Mouse (Mus musculus) intestine, embryonic 15.5 days (tissue): Measurements from ENCODE around the gene Tpx2. TPM values are rescaled to one million over a fixed set of nuclear protein-coding genes. Genes with fewer than 3 reads are reported as not detected.

Experiments
- ATAC-seq: fragments of 200-750 bp; cut with Nextera tagmentation; 2 replicates; pipeline ENCODE4 v1.8.0; 2017; ENCODE audit warnings: moderate TSS enrichment, moderate library complexity
- H3K27ac ChIP-seq: fragments of 300-500 bp; sonication (generic); 2 replicates; pipeline ENCODE4 v1.5.1; 2015; ENCODE audit warnings: mild to moderate bottlenecking, inconsistent platforms
- H3K27me3 ChIP-seq: fragments of 300-500 bp; sonication (generic); replicated peaks from 2 replicates; pipeline ENCODE4 v1.6.1; 2015; ENCODE audit warnings: inconsistent platforms
- H3K36me3 ChIP-seq: fragments of 300-500 bp; sonication (generic); 2 replicates; pipeline ENCODE4 v1.6.1; 2015; ENCODE audit warnings: inconsistent platforms
- H3K4me1 ChIP-seq: fragments of 300-500 bp; sonication (generic); replicated peaks from 2 replicates; pipeline ENCODE4 v1.6.1; 2015; ENCODE audit warnings: inconsistent platforms
- H3K4me2 ChIP-seq: fragments of 300-500 bp; sonication (generic); replicated peaks from 2 replicates; pipeline ENCODE4 v1.6.1; 2015; ENCODE audit warnings: mild to moderate bottlenecking, inconsistent platforms
- H3K4me3 ChIP-seq: fragments of 300-500 bp; sonication (generic); replicated peaks from 2 replicates; pipeline ENCODE4 v1.5.1; 2015; ENCODE audit warnings: inconsistent platforms
- H3K9ac ChIP-seq: fragments of 300-500 bp; sonication (generic); 2 replicates; pipeline ENCODE4 v1.6.1; 2015; ENCODE audit warnings: inconsistent platforms
- H3K9me3 ChIP-seq: fragments of 300-500 bp; sonication (generic); 2 replicates; pipeline ENCODE4 v1.6.1; 2016; ENCODE audit warnings: inconsistent platforms
- WGBS: fragments of 180-500 bp; shearing (Covaris S2); methylation state at CpG from one replicate; pipeline ENCODE4 v1.1.7; 2015; 5-methylcytosine and 5-hydroxymethylcytosine counted together
- polyA plus RNA-seq: library from polyadenylated mRNA; unstranded; fragments of >200 nt; fragmentation: Nextera tagmentation; extraction: Ambion mirVana; gene quantifications from 2 replicates; pipeline ENCODE4 v1.2.1, GENCODE M21; 2015

Tpx2 gene
- polyA plus RNA-seq, 1 experiment from 2014 or later, result 67.6 TPM

GRCm38 (mm10) chr2:152813232-152813631 lies 34.5 kb upstream of the Tpx2 start:
- Histone ChIP-seq H3K27ac (no peak overlapping the region), H3K4me1 (peaks cover 44% of the 10 kb centered on the region), H3K36me3 (no peaks in the 10 kb centered on the region), H3K9me3 (no peaks in the 10 kb centered on the region), H3K4me2 (no peak overlapping the region), H3K4me3 (no peak overlapping the region), H3K27me3 (no peaks in the 10 kb centered on the region), H3K9ac (no peak overlapping the region)
- no peak for ATAC-seq
- WGBS, result 73% methylated on average over 1 of the region's 1 CpGs

DNA sequence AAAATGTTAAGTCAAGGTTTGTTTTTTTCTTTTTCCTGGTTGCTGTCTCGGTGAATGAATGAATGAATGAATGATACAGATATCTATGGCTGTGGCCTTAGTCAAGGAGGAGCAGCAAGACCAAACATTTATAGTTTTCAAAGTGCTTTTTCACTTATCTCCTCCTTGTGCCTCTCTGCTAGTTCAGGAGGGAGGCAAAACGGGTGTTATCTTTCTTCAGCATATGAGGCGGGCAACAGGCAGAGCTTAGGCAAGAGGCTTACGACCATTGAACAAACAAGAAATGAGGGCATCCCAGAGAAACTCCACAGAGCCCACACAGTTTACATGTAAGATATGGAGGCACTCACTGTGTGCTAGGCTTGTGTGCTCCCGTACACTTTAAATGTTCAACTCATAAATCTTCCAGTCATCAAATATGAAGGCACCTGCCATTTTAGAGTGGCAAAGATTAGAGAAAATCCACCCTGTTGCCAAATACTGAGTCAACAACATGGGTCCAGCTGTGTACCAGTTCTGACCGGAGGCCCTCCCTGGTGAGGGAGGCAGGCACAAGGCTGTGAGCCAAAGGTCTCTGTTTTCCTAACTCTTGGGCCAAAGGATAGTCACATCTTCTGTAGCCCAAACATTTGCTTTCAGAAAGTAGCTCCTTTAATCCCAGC lies 33.4 kb upstream of the Tpx2 start:
- 67% methylated on average over 6 of the region's 6 CpGs for WGBS
- Histone ChIP-seq H3K4me2 (no peak overlapping the region), H3K36me3 (peaks cover 5% of the 10 kb centered on the region; the same call in 1 of the 2 replicates), H3K4me1 (peaks cover 44% of the 10 kb centered on the region), H3K27me3 (no peaks in the 10 kb centered on the region), H3K27ac (no peak overlapping the region), H3K9ac (no peak overlapping the region), H3K9me3 (no peaks in the 10 kb centered on the region), H3K4me3 (no peak overlapping the region)
- ATAC-seq, result 0 out of 2 replicates have a peak, but pooled peaks have one; percentile 3

GRCm38 (mm10) chr2:152815879-152816656 lies 31.7 kb upstream of the Tpx2 start:
- peaks cover 44% of the 10 kb centered on the region for H3K4me1 ChIP-seq
- H3K36me3 ChIP-seq, result peaks cover 9% of the 10 kb centered on the region; the same call in 1 of the 2 replicates
- no peak overlapping the region for H3K4me2 ChIP-seq
- 68% methylated on average over 7 of the region's 7 CpGs for WGBS
- peak; percentile 64 for ATAC-seq
- no peak overlapping the region for H3K9ac ChIP-seq
- no peaks in the 10 kb centered on the region for H3K27me3 ChIP-seq
- H3K9me3 ChIP-seq, result no peaks in the 10 kb centered on the region
- 0 out of 2 replicates have a peak overlapping the region, but pooled peaks have one; percentile 34 for H3K27ac ChIP-seq
- no peak overlapping the region for H3K4me3 ChIP-seq

- Histone ChIP-seq H3K36me3 (peaks cover 9% of the 10 kb centered on the region; the same call in 1 of the 2 replicates), H3K27me3 (no peaks in the 10 kb centered on the region), H3K9me3 (no peaks in the 10 kb centered on the region), H3K9ac (no peak overlapping the region), H3K4me2 (no peak overlapping the region), H3K4me1 (peaks cover 49% of the 10 kb centered on the region), H3K27ac (peak overlapping the region; percentile 34; the same call in 1 of the 2 replicates), H3K4me3 (no peak overlapping the region)
- peak; percentile 14; the same call in 1 of the 2 replicates for ATAC-seq
- 81% methylated on average over 3 of the region's 3 CpGs for WGBS
These were observed 31.0 kb upstream of the Tpx2 start for GRCm38 (mm10) chr2:152816657-152817348.

GRCm38 (mm10) chr2:152817596-152818291 lies 30.0 kb upstream of the Tpx2 start:
- Histone ChIP-seq H3K27ac (peak overlapping the region; percentile 39), H3K4me1 (peaks cover 49% of the 10 kb centered on the region), H3K9ac (no peak overlapping the region), H3K36me3 (peaks cover 9% of the 10 kb centered on the region; the same call in 1 of the 2 replicates), H3K9me3 (no peaks in the 10 kb centered on the region), H3K27me3 (no peaks in the 10 kb centered on the region), H3K4me3 (no peak overlapping the region), H3K4me2 (no peak overlapping the region)
- ATAC-seq, result peak; percentile 28
- WGBS, result 33% methylated on average over 6 of the region's 6 CpGs

DNA sequence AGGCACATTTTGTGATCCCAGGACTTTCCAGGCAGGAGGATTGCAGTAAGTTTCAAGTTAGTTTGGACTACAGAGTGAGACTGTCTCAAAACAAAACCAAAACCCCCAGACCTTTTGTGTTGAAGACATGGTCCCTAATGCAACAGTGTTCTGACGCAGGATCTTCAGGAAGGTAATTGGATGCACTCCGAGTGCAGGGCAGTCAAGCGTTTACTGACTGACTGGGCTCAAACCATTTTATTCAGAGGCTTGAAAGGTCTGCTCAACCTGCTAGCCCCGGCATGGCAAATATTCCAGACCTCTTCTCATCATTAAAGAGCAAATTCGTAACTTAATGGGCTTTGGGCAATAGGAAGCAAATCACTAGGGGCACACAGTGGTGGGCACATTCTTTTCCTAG lies 29.1 kb upstream of the Tpx2 start:
- H3K9ac ChIP-seq, result no peak overlapping the region
- no peaks in the 10 kb centered on the region for H3K9me3 ChIP-seq
- H3K27me3 ChIP-seq, result no peaks in the 10 kb centered on the region
- no peak overlapping the region for H3K27ac ChIP-seq
- peaks cover 9% of the 10 kb centered on the region; the same call in 1 of the 2 replicates for H3K36me3 ChIP-seq
- 87% methylated on average over 5 of the region's 5 CpGs for WGBS
- no peak for ATAC-seq
- H3K4me2 ChIP-seq, result no peak overlapping the region
- H3K4me3 ChIP-seq, result no peak overlapping the region
- H3K4me1 ChIP-seq, result peaks cover 44% of the 10 kb centered on the region

DNA sequence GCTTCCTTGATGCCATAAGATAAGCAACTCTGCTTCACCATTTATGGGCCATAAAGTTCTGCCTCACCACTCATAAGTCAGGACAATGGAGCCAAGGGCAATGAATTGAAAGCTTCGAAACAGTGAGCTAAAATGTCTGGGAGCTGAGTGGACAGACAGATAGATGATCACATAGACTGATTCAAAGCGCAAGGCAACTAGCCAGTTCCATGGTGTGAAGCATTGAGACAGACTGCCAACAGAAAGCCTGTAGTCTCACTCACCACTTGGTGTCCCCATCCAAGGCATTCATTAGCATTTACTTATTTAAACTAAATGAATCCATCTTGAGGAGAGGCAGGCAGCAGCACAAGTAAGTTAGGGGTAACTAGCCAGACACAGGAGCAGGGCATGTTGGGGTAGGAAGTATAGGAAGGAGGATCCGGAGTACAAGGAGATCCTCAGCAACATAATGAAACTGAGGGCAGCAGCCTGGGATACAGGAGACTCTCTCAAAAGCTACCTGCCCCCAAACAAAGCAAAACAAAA lies 28.6 kb upstream of the Tpx2 start:
- peaks cover 45% of the 10 kb centered on the region for H3K4me1 ChIP-seq
- no peak overlapping the region for H3K4me3 ChIP-seq
- H3K9me3 ChIP-seq, result no peaks in the 10 kb centered on the region
- no peaks in the 10 kb centered on the region for H3K27me3 ChIP-seq
- H3K27ac ChIP-seq, result no peak overlapping the region
- no peak overlapping the region for H3K4me2 ChIP-seq
- no peak overlapping the region for H3K9ac ChIP-seq
- H3K36me3 ChIP-seq, result peaks cover 9% of the 10 kb centered on the region; the same call in 1 of the 2 replicates
- no peak for ATAC-seq
- 96% methylated on average over 3 of the region's 3 CpGs for WGBS

GRCm38 (mm10) chr2:152819926-152820325 lies 27.8 kb upstream of the Tpx2 start:
- Histone ChIP-seq H3K27ac (peak overlapping the region; percentile 73), H3K9ac (no peak overlapping the region), H3K4me2 (0 out of 2 replicates have a peak overlapping the region, but pooled peaks have one; percentile 10), H3K27me3 (no peaks in the 10 kb centered on the region), H3K9me3 (no peaks in the 10 kb centered on the region), H3K4me1 (peaks cover 45% of the 10 kb centered on the region), H3K36me3 (peaks cover 9% of the 10 kb centered on the region; the same call in 1 of the 2 replicates), H3K4me3 (no peak overlapping the region)
- WGBS, result 76% methylated on average over 4 of the region's 4 CpGs
- no peak for ATAC-seq

DNA sequence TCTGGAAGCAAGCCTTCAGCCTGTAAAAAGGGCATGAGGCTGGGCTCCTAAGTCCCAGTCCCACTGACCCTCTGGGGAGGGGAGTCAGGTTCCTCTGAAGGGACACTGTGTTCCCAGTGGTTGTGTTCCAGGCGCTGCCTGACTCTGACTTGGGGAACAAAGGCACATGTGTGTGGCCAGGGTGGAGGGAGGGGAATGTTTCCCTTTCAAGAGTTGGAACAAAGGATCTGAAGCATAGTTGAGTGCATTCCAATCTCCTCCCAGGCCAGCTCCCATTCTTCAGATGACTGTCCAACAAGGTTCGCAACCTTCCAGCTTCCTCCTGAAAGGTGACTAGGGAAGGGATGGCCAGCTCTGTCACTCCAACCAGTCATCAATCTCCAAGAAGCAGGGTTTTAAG lies 27.4 kb upstream of the Tpx2 start:
- ATAC-seq, result 0 out of 2 replicates have a peak, but pooled peaks have one; percentile 30
- H3K4me3 ChIP-seq, result no peak overlapping the region
- no peak overlapping the region for H3K9ac ChIP-seq
- H3K27me3 ChIP-seq, result no peaks in the 10 kb centered on the region
- H3K9me3 ChIP-seq, result no peaks in the 10 kb centered on the region
- peaks cover 9% of the 10 kb centered on the region; the same call in 1 of the 2 replicates for H3K36me3 ChIP-seq
- H3K4me2 ChIP-seq, result 0 out of 2 replicates have a peak overlapping the region, but pooled peaks have one; percentile 10
- WGBS, result 68% methylated on average over 2 of the region's 2 CpGs
- peak overlapping the region; percentile 73 for H3K27ac ChIP-seq
- peaks cover 48% of the 10 kb centered on the region for H3K4me1 ChIP-seq

DNA sequence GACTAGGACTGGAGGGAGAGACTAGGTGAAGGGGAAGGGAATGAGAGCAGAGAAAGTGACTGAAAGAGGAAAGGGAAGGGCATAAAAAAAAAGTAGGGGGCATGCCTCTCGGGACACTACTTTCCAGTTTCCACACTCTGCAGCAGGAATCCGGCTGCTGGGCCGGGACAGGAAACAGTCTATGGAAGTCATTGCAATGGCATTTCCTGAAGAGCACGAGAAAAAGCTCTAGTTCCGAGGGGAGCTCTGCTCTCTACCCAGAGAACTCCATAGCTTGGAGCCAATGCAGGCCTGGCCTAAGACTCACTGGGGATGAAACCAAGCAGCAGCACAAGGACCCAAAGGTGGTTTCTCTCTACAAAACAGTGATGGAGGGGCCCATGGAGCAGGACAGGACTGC lies 26.7 kb upstream of the Tpx2 start:
- H3K27ac ChIP-seq, result peak overlapping the region; percentile 73
- H3K9me3 ChIP-seq, result no peaks in the 10 kb centered on the region
- H3K4me1 ChIP-seq, result peaks cover 46% of the 10 kb centered on the region
- H3K27me3 ChIP-seq, result no peaks in the 10 kb centered on the region
- peaks cover 9% of the 10 kb centered on the region; the same call in 1 of the 2 replicates for H3K36me3 ChIP-seq
- H3K9ac ChIP-seq, result no peak overlapping the region
- H3K4me3 ChIP-seq, result no peak overlapping the region
- no peak for ATAC-seq
- WGBS, result 30% methylated on average over 5 of the region's 5 CpGs
- no peak overlapping the region for H3K4me2 ChIP-seq

GRCm38 (mm10) chr2:152821566-152821965 lies 26.2 kb upstream of the Tpx2 start:
- Histone ChIP-seq H3K27ac (peak overlapping the region; percentile 73; the same call in 1 of the 2 replicates), H3K9ac (no peak overlapping the region), H3K36me3 (peaks cover 9% of the 10 kb centered on the region; the same call in 1 of the 2 replicates), H3K4me2 (no peak overlapping the region), H3K27me3 (no peaks in the 10 kb centered on the region), H3K4me1 (peaks cover 45% of the 10 kb centered on the region), H3K9me3 (no peaks in the 10 kb centered on the region), H3K4me3 (no peak overlapping the region)
- ATAC-seq, result no peak
